Mouse (Mus musculus): ENCODE measurements around the gene Gm5108. TPM values are rescaled to one million over a fixed set of nuclear protein-coding genes. Genes with fewer than 3 reads are reported as not detected.
A peak's percentile ranks its signal among the peaks of the same experiment; 100 is the strongest.

The Gm5108 gene
- polyA plus RNA-seq, 1 experiment from 2014 or later = not detected

DNA sequence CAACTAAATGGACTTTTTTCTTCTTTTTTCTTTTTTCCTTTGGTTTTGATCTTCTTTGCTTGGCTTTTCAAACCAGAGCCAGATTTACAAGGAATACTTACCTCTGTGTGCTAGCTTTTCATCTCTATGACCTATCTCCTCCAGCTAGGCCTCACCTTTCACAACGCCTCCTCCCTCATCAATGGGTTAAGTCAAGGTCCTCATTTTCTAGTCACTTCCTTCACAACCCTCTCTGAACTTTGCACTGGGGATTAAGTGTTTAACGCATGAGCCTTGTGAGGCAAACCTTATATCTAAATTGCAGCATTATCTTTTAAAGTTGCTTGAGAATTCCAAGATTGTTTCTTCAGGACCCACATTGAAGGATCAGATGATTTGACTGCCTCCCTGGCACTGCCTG, 63.0 kb downstream of the Gm5108 start:
- ATAC-seq (replicated peaks; ENCODE audit: low FRiP score, low TSS enrichment, low read depth) (no peak), DNase-seq (ENCODE audit: low spot score) (no peak)
- no peaks in the 10 kb centered on the region for H3K36me3 ChIP-seq (ENCODE audit: control insufficient read depth, insufficient read depth, low read length)
- H3K4me3 ChIP-seq (ENCODE audit: low read depth, low read length) = no peak overlapping the region
- H3K27me3 ChIP-seq (replicated peaks; ENCODE audit: control insufficient read depth, insufficient read depth, low read length) = no peaks in the 10 kb centered on the region
- no peak overlapping the region for H3K27ac ChIP-seq (ENCODE audit: low read depth)
- WGBS = 74% methylated on average over 2 of the region's 2 CpGs
- H3K9me3 ChIP-seq (ENCODE audit: control insufficient read depth, low read length) = no peaks in the 10 kb centered on the region
- H3K4me2 ChIP-seq (ENCODE audit: low read length) = no peak overlapping the region
- no peak overlapping the region for H3K9ac ChIP-seq (ENCODE audit: low read length)
- H3K4me1 ChIP-seq (replicated peaks; ENCODE audit: control insufficient read depth, insufficient read depth, low read length) = no peaks in the 10 kb centered on the region

- Histone ChIP-seq H3K4me2 (ENCODE audit: low read length) (no peak overlapping the region), H3K27ac (ENCODE audit: low read depth) (no peak overlapping the region), H3K4me3 (ENCODE audit: low read depth, low read length) (no peak overlapping the region), H3K27me3 (replicated peaks; ENCODE audit: control insufficient read depth, insufficient read depth, low read length) (no peaks in the 10 kb centered on the region), H3K36me3 (ENCODE audit: control insufficient read depth, insufficient read depth, low read length) (no peaks in the 10 kb centered on the region), H3K9me3 (ENCODE audit: control insufficient read depth, low read length) (no peaks in the 10 kb centered on the region), H3K9ac (ENCODE audit: low read length) (no peak overlapping the region), H3K4me1 (replicated peaks; ENCODE audit: control insufficient read depth, insufficient read depth, low read length) (no peaks in the 10 kb centered on the region)
- DNase-seq (ENCODE audit: low spot score) = no peak
- ATAC-seq (replicated peaks; ENCODE audit: low FRiP score, low TSS enrichment, low read depth) = no peak
- 90% methylated on average over 4 of the region's 4 CpGs for WGBS
Observed at GRCm38 (mm10) chr5:68007074-68007473, 65.6 kb downstream of the Gm5108 start.

DNA sequence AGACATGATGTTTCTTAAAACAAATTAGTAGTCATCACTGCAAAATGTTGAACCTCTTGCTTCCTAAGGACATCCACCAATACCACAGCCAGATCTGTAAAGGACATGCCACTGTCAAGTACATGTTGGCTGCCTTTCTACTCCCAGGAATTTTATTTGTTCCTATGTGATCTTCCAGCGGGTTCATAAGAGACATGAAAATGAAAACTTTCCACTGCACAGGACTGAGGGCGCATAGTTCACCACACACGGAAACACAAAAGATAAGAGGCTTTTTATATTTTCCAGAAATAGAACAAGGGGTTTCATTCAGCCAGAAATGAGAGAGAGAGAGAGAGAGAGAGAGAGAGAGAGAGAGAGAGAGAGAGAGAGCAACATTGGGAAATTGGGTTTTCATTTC, 70.1 kb downstream of the Gm5108 start:
- Histone ChIP-seq H3K4me2 (ENCODE audit: low read length) (no peak overlapping the region), H3K4me3 (ENCODE audit: low read depth, low read length) (no peak overlapping the region), H3K27me3 (replicated peaks; ENCODE audit: control insufficient read depth, insufficient read depth, low read length) (no peaks in the 10 kb centered on the region), H3K9me3 (ENCODE audit: control insufficient read depth, low read length) (no peaks in the 10 kb centered on the region), H3K27ac (ENCODE audit: low read depth) (no peak overlapping the region), H3K4me1 (replicated peaks; ENCODE audit: control insufficient read depth, insufficient read depth, low read length) (no peaks in the 10 kb centered on the region), H3K9ac (ENCODE audit: low read length) (no peak overlapping the region), H3K36me3 (ENCODE audit: control insufficient read depth, insufficient read depth, low read length) (no peaks in the 10 kb centered on the region)
- no peak for DNase-seq (ENCODE audit: low spot score)
- ATAC-seq (replicated peaks; ENCODE audit: low FRiP score, low TSS enrichment, low read depth) = no peak
- WGBS = 73% methylated on average over 3 of the region's 3 CpGs

DNA sequence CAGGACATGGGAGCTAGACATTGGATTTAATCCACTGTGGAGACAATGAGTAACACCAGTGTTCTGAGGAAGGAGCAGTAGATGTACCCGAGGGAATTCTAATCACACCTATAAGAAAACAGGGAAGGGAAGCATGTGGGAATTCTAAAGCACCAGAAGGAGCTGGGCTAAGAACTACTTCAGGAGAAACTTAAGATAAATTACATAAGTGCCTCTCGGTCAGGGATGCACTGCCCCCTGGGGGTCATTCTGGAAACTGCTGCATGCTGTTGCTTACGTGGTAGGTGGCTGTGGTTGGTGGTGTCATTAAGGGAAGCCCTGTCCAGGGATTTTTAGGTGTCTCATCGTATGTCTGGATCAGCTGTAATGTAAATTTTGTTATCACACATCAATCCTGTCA, 71.1 kb downstream of the Gm5108 start:
- Histone ChIP-seq H3K4me1 (replicated peaks; ENCODE audit: control insufficient read depth, insufficient read depth, low read length) (no peaks in the 10 kb centered on the region), H3K9me3 (ENCODE audit: control insufficient read depth, low read length) (no peaks in the 10 kb centered on the region), H3K27ac (ENCODE audit: low read depth) (no peak overlapping the region), H3K4me2 (ENCODE audit: low read length) (no peak overlapping the region), H3K36me3 (ENCODE audit: control insufficient read depth, insufficient read depth, low read length) (no peaks in the 10 kb centered on the region), H3K9ac (ENCODE audit: low read length) (no peak overlapping the region), H3K4me3 (ENCODE audit: low read depth, low read length) (no peak overlapping the region), H3K27me3 (replicated peaks; ENCODE audit: control insufficient read depth, insufficient read depth, low read length) (no peaks in the 10 kb centered on the region)
- peak; percentile 92 for DNase-seq (ENCODE audit: low spot score)
- ATAC-seq (replicated peaks; ENCODE audit: low FRiP score, low TSS enrichment, low read depth) = no peak
- WGBS = 19% methylated on average over 4 of the region's 4 CpGs

- Histone ChIP-seq H3K4me3 (ENCODE audit: low read depth, low read length) (no peak overlapping the region), H3K4me1 (replicated peaks; ENCODE audit: control insufficient read depth, insufficient read depth, low read length) (no peaks in the 10 kb centered on the region), H3K9me3 (ENCODE audit: control insufficient read depth, low read length) (no peaks in the 10 kb centered on the region), H3K4me2 (ENCODE audit: low read length) (no peak overlapping the region), H3K27me3 (replicated peaks; ENCODE audit: control insufficient read depth, insufficient read depth, low read length) (no peaks in the 10 kb centered on the region), H3K36me3 (ENCODE audit: control insufficient read depth, insufficient read depth, low read length) (no peaks in the 10 kb centered on the region), H3K9ac (ENCODE audit: low read length) (no peak overlapping the region), H3K27ac (ENCODE audit: low read depth) (no peak overlapping the region)
- ATAC-seq (replicated peaks; ENCODE audit: low FRiP score, low TSS enrichment, low read depth) (no peak), DNase-seq (ENCODE audit: low spot score) (no peak)
- 50% methylated on average over 2 of the region's 2 CpGs for WGBS
Observed at GRCm38 (mm10) chr5:68020870-68021269, 79.4 kb downstream of the Gm5108 start.

Other genes starting within 250 kb of the Gm5108 start
- 17.5 and 17.9 TPM in 2 replicates for gene Atp8a1, start 94.2 kb upstream of the Gm5108 start, polyA plus RNA-seq (2014; fragmentation: Nextera tagmentation; extraction: Ambion mirVana)
- gene Gm21905, start 4.8 kb downstream of the Gm5108 start, polyA plus RNA-seq (2014; fragmentation: Nextera tagmentation; extraction: Ambion mirVana) = not detected in 2 replicates
- gene Grxcr1, start 90.2 kb downstream of the Gm5108 start, polyA plus RNA-seq (2014; fragmentation: Nextera tagmentation; extraction: Ambion mirVana) = not detected in 2 replicates

Data from intestine, embryonic 14.5 days (tissue).